Mouse (Mus musculus): ENCODE results near the gene Nudt16l1. TPM values are rescaled to one million over a fixed set of nuclear protein-coding genes. Genes with fewer than 3 reads are reported as not detected.

The Nudt16l1 gene
- total RNA-seq, 2 experiments from 2014 or later: 50.7 to 51.3 TPM

DNA sequence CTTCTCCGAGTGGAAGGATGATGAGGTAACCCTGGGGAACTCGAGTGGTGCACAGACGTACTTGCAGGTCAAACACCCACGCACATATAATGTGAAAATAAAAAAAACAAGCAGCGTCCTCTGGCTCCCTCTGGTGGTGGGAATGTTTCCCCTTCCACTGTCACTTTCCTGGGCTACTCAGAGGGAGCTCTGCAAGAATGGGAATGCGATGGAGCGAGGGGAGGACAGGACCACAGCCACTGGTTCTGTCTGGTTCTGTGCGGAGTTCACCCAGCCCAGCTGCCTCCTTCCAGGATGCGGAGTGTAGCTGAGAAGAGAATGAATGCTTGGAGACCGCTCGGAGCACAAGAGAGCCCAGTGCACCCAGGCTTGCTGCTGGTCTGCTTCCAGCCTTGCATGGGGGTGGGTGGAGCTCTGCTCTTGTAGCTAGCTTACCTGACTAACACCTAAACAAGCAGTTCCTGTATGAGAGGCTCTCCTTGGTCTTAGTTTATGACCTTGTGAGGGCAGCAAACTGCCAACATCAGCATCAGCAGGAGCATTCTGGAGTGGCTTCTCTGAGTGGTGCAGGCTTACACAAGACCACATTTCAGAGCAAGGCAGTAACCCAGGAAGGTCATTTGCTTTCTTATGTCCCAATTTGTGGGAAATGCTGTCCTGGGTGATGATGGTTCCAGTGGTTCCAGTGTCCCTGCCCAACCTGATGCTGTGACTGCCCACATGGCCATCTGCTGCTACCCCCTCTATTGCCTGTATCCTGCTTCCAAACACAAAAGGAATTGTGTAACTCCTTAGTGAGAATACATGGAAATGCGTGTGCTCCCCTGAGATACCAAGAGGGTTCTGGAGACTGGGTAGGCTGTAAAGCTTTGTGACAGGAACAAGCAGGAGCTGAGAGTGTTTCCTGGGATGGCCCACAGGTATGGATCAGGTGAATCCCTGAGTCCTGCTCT is 24.5 kb upstream of the Nudt16l1 start:
- DNase-seq: peak; percentile 93

DNA sequence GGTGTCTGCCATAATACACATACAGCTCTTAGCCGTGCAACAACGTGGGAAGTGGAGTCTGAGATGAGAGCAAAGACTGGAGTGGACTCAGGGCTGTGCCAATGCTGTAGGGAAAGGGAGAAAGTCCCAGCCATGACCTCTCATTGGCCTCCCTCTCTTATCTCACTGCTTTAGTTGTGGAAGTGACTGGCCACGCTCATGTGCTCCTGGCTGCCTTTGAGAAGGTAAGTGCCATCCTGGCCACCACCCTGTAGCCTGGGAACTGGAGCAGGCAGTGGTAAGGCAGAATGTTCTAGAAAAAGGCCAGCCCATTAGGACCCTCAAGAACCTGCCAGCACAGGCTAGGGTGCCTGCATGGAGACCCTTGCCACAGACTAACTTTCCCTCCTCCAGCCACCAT is 22.6 kb upstream of the Nudt16l1 start:
- DNase-seq: no peak

DNA sequence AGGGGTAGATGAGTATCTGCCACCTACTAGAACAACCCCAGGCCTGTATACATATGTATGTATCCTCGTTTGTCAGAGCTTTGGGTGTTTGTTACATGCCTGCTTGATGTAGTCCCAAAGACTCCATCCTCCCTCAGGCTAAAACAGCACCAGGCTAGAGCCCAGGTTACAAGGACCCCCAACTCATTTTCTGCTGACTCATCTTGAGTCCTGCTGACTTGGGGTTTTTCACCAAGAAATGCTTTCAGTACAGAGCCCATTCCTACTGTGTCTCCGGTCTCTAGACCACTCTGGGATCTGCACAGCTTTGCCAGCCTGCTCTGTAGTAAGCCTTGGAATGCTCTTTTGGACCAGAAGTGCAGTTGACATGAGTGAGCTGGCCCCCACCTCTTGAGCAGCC is 22.0 kb upstream of the Nudt16l1 start:
- no peak for DNase-seq

DNA sequence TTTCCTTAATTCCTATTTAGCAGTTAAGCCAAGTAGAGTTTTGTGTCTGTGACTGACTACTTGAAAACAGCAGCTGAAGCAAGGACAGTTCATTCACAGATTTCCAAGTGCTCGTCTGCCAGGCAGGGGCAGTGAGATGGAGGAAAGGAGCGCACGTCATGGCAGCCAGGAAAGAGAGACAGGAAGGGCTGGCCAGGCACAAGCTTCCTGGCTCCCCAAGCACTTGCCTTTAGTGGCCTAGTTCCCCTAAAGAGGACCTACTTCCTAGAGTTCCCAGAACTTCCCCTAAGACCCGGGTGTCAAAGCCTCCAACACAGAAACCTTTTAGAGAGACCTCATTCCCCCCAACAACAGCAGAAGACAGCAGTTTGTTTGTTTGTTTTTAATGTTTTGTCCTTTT is 18.0 kb upstream of the Nudt16l1 start:
- no peak for DNase-seq

- DNase-seq: no peak
These were observed 16.1 kb upstream of the Nudt16l1 start for GRCm38 (mm10) chr16:4922481-4922880.

- DNase-seq: no peak
These were observed 14.6 kb upstream of the Nudt16l1 start for GRCm38 (mm10) chr16:4923996-4924395.

DNA sequence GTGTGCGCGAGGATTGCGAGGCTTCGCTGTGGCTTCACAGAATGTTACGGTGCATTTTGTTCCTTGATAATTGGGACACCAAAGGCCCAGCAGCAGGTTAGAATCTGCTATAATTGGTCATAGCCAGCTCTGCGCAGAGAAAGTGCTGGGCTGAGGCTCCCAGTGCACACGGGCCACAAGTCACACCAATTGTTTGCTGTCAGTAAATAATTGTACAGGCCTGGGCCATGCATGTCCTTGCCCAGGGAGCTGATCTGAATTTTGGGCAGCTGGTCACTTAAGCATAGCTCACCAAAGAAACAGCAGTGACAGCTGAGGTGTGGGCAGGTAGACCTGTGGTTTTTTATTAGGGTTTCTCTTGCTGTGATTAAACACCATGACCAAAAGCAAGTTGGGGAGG is 10.6 kb upstream of the Nudt16l1 start:
- no peak for DNase-seq

GRCm38 (mm10) chr16:4928474-4928873 is 10.1 kb upstream of the Nudt16l1 start:
- no peak for DNase-seq

- no peak for DNase-seq
These were observed 6.1 kb upstream of the Nudt16l1 start for GRCm38 (mm10) chr16:4932429-4932828.

DNA sequence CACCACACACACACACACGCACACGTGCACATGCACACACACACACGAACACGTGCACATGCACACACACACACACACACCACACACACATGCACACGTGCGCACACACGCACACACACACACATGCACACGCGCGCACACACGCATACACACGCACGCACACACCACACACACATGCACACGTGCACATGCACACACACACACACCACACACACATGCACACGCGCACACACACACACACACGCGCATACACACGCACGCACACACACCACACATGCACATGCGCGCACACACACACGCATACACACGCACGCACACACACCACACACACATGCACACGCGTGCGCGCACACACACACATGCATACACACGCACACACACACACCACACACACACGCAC is 3.1 kb upstream of the Nudt16l1 start:
- no peak for DNase-seq

DNA sequence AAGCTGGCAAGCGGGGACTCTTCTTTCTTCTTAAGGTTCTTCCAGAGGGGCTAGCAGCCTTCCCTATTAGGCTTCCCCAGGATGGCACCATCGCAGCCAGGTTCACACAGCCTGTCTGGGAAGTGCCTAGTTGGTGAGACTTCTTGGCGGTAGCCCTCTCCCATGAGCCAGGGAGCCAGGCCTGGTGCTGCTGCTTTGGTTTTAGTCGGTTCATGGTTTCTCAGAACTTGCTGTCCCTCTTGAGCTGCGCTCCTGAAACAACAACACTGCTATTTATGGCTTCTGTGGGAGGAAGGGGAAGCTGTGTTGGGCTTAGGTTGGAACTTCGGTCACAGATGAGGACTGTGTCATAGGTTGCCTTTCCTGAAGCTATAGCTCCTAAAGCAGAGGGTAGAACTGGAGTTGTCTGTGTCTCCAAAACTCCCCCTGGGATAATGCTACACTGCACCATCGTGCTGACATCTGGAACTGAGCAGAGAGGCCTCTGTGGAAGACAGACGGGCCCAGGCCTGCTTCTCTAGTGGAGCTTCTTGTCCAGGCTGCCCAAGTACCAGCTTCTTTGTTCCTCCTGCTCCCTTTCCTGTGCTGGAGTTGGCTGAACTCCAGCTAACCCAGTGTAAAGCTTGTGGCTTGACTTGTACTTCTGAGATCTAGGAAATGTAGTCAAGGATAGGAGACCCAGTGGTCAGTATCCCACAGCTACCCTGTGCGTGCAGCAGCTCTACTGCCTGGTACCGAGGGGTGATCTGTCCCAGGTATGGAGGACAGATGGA is 2.4 kb upstream of the Nudt16l1 start:
- DNase-seq: no peak

- no peak for DNase-seq
These were observed 990 bp upstream of the Nudt16l1 start for GRCm38 (mm10) chr16:4937351-4938190.

DNA sequence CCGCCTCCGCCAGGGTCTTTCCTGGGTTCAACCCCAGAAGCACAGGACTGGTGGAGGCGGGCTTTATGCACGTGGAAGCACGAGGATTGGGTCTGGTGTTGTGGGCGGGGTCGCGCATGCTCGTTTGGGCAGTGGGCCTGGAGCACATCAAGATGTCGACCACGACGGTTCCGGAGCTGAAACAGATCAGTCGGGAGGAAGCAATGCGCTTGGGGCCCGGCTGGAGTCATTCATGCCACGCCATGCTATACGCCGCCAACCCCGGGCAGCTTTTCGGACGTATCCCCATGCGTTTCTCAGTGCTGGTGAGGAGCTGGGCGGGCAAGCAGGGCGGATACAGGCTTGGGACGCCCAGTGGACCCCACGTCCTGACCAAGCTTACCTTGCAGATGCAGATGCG is 428 bp downstream of the Nudt16l1 start:
- DNase-seq: peak; percentile 97

- DNase-seq: peak; percentile 50
These were observed 851 bp downstream of the Nudt16l1 start for GRCm38 (mm10) chr16:4939412-4939811.

- no peak for DNase-seq
These were observed 1.8 kb downstream of the Nudt16l1 start for GRCm38 (mm10) chr16:4940311-4940850.

DNA sequence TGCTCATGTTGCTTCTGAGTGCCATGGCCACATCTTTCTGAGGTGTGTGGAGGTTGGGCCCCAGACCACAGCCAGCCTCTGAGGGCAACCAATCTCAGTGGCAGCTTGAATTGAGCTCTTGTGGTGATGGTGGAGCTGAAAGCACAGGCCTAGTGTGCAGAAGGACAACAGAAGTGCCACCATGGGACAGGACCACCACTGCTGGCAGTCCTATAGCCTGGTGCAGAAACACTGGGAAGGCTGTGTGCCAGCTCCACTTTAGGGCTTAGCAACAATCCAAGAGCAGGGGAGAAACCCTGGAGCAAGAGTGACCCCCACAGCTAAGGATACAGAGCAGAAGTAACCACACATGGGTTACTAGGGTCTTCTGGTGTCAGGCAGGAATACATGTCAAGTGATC is 2.5 kb downstream of the Nudt16l1 start:
- DNase-seq: no peak

- no peak for DNase-seq
These were observed 4.3 kb downstream of the Nudt16l1 start for GRCm38 (mm10) chr16:4942868-4943267.

GRCm38 (mm10) chr16:4943431-4943830 is 4.9 kb downstream of the Nudt16l1 start:
- no peak for DNase-seq

DNA sequence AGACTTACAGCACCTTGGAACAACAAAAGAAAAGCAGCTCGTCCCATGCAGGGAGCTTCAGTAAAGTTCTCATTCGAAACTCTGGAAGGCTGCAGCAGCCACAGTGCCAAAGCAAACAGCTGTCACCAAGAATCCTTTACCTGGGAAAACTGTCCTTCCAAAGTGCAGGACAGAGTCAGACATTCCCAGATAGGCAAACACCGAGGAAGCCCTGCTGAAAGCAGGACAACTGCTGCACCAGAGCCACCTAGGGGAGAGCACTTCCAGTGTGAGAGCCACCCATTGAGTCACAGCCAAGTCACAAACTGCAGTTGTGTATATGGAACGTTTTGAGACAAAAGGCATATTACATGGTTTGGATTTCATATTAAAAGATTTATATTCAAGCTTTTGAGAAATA is 6.9 kb downstream of the Nudt16l1 start:
- DNase-seq: no peak

GRCm38 (mm10) chr16:4946155-4946554 is 7.6 kb downstream of the Nudt16l1 start:
- no peak for DNase-seq

GRCm38 (mm10) chr16:4947378-4947777 is 8.8 kb downstream of the Nudt16l1 start:
- no peak for DNase-seq

DNA sequence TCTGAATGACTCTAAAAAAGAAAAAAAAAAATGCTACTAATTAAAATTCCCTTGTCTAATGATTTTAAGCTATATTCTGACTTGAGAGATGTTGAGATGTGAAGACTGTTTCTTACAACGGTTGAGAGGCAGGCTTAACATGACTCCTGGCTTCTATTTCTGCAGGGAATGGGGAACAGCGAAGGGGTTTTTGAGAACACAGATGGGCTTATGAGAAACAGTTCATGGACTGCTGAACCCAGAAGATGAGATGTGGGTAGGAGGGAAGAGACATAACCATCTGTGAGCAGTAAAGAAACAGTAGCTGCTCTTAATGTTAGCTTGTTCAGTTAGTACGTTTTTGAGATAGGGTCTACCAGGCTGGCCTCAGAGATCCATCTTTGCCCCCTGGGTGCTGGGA is 18.0 kb downstream of the Nudt16l1 start:
- no peak for DNase-seq

All from heart, postnatal 4 days (tissue).